Mouse (Mus musculus) spleen, adult 2 months (tissue): ENCODE measurements around the gene Mum1l1.

Source experiments
- CTCF ChIP-seq: fragments of 200-500 bp; IDR thresholded peaks from 2 replicates; pipeline ENCODE4 v1.5.1; 2011; ENCODE audit warnings: mild to moderate bottlenecking, inconsistent platforms; ENCODE audit not compliant: insufficient read depth, insufficient read length, insufficient replicate concordance; ENCODE audit errors: extremely low read depth
- POLR2A ChIP-seq: fragments of 200-500 bp; IDR thresholded peaks from 2 replicates; pipeline ENCODE4 v1.6.1; 2011; ENCODE audit warnings: low read depth, low read length, inconsistent platforms

GRCm38 (mm10) chrX:139194572-139195279 lies 15.1 kb upstream of the Mum1l1 start:
- no peak for TF ChIP-seq POLR2A
- TF ChIP-seq CTCF = no peak
